Mouse (Mus musculus): ENCODE measurements around the gene Wfdc17.
A peak's percentile ranks its signal among the peaks of the same experiment; 100 is the strongest.

The Wfdc17 gene

DNA sequence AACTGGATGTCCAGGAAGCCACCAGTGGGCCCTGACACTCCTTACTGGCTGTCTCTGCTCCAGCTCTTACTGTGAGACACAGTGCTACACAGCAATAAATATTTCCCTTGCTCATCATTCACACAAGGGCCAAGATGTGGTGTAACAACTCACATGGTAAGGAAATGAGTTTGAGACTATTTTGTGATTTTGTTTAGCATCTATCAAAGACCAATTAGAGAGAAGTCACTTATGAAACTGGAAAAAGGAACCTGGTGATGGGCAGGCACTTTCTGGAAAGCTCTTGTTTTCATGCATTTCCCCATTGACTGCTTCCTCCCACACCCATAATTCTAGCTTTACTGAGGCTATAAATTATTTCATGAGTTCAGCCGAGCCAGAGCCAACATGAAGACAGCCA lies at the start of gene Wfdc17:
Gene Wfdc17, plus strand, starts transcription at position 287 of the 400 bp plus-strand sequence.
- no peak for DNase-seq (ENCODE audit: low spot score)

DNA sequence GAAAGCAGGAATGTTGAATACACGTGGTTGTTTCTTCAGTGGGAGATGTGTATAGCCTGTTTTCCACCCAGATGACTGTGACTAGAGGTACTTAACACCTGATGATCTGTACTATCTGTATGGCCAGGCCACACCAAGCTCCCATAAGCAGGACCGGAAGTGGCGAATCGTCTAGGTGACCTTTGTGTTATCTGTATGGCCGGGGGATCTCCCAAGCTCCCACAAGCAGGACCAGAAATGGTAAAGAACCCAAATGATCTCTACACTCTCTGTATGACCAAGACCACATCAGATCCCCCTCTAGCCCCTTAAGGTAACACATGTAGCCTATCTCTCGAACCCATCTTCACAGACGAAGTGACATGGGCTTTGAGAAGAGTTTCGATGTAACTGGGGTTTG lies 49.2 kb upstream of the Wfdc17 start:
- no peak for DNase-seq (ENCODE audit: low spot score)

DNA sequence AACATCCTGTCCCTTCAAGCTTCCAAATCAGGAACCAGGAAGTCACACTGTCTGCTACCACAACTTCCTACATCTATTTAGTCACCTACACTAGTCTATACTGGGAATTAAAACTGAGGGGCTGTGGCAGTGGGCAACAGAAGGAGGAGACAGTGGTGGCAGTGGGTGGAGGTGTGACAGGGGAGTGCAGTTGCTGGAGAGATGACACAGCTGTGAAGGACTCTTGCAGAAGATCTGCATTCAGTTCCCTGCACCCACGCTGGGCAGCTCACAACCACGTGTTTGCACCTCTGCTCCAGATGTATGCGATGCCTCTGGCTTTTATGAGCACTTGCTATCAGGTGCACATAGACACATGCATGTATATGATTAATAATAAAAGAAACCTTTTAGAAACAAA lies 46.3 kb upstream of the Wfdc17 start:
- DNase-seq (ENCODE audit: low spot score) = no peak

DNA sequence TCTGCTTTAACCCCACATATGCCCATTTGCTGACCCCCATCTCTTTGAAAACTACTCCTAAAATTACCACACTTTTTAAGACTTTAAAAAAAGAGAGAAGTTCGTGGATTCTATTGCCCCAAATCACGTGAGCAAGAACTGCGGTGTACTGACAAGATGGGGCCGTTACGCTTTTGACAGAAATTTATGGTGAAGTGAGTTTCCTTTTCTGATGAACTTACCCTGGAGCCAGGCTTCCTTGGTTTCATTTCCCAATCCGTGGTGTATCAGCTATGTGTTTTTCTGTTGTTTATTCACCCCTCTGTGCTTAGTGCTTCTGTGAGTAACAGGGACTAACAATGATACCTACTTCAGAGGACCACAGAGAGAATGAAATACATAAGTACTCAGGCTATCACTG lies 45.0 kb upstream of the Wfdc17 start:
- no peak for DNase-seq (ENCODE audit: low spot score)

DNA sequence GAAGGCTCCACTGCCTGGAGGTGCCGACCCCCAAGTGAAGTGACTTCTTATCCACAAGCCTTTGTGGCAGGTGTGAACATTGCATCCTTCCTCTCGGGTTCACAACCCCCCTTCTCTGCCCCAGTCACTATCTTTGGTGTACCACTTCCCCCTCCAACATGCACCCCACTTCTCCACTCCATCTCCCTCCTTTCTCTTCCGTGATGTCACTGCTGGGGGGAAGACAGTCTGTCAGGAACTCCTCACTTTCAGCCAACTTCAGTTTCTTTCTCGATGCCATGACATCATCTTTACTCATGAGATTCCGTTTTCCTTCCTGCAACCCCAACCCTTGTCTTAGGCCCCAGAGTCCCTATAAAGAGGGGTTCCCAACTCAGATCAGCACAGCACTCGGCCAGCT lies 41.6 kb upstream of the Wfdc17 start, which contains the start of gene Ccl4:
Gene Ccl4, plus strand, starts transcription at position 381 of the 400 bp plus-strand sequence.
- DNase-seq (ENCODE audit: low spot score) = peak; percentile 65

DNA sequence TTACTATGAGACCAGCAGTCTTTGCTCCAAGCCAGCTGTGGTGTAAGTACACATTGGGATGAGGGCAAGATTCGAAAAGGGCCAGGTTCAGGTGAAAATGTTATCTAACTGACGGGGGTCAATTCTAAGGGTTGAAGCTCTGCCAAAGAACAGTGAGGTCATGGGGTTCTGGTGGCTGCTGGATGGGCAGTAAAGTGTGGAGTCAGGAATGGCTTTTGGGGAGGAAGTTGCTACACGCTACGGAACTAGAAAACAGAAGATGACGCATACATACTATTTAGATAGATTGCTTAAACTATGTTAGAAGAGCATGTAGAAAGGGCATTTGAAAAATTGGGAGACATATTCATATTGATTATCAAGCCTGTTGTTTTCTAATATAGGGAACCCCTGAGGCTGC lies 40.3 kb upstream of the Wfdc17 start:
- no peak for DNase-seq (ENCODE audit: low spot score)

DNA sequence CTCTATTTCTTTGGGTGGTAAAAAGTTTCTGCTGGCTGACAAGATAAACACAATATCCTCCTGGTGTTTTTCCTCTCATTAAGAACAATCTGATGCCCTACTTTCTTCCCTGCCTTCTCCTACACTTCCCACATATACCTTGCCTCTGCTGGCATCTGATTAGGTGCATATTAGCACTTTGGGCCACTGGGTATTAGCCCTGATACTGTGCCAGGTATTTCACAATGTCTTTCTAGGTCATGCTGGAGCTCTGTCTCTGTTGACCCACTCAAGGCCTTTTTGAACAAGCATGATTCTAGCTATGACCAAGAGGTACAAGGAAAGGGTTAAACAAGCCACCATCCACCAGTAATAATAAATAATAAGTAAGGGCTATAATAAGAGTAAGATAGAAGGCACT lies 32.0 kb upstream of the Wfdc17 start:
- DNase-seq (ENCODE audit: low spot score) = no peak

DNA sequence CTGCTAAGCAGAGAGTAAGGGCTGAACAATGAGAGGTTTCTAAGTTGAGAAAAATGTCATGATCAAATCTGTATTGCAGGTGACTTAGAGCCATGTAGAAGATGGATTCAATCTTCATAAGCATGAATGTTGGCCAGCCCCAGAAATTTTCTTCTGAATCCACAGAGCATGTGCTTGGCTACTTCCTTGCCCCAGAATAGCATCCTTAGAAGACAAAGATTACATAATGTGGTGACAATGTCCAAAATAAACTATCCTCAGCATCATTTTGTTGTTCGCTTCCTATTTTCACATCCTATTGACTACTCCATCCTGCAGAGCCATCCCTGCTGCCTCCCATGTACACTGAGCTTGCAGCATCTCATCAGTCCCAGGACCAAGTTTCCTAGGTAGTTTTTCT lies 28.1 kb upstream of the Wfdc17 start:
- DNase-seq (ENCODE audit: low spot score) = no peak

DNA sequence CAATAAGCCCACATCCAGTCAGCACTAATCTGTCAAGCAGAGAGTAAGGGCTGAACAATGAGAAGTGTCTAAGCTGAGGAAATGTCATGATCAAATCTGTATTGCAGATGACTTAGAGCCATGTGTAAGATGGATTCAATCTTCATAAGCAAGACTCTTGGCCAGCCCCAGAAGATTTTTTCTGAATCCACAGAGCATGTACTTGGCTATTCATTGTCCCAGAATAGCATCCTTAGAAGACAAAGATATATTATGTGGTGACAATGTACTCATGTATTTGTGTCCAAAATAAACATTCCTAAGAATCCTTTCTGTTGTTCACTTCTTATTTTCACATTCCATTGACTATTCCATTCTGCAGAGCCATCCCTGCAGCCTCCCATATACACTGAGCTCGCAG lies 13.9 kb upstream of the Wfdc17 start:
- no peak for DNase-seq (ENCODE audit: low spot score)

DNA sequence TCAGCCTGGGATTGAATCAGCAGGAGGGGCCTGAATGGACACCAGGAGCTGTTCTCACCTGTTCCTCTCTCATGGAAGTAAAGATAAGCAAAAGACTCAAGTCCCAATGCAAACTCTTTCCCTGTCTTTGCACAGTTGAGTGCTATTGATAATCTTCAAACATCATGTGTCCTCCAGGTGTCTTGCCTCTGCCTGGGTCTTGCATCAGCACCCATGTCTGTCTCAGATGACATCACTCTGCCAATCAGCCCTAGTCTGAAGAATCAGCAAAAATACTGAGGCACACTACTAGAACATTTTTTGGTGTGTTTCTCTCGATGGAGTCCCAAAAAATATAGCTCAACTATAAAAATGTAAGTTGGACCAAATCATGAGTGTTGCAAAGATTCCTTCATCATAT lies 11.8 kb upstream of the Wfdc17 start:
- no peak for DNase-seq (ENCODE audit: low spot score)

DNA sequence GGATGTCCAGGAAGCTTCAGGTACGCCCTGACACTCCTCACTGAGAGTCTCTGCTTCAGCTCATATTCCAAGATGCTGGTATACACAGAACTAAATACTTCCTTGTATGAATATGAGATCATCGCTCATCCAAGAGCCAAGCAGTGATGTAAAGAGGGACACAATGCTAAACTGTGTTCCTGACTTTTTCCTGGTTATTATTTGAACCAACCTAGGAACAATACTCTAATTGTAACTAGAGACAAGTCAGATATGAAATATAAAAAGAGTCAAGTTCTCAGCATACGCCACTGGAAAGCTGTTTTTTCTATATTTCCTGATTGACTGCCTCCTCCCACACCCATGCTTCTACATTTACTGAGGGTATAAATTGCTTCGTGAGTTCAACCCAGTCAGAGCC lies 4.9 kb downstream of the Wfdc17 start, which contains the start of gene Wfdc18:
Gene Wfdc18, plus strand, starts transcription at position 301 of the 400 bp plus-strand sequence.
- no peak for DNase-seq (ENCODE audit: low spot score)

DNA sequence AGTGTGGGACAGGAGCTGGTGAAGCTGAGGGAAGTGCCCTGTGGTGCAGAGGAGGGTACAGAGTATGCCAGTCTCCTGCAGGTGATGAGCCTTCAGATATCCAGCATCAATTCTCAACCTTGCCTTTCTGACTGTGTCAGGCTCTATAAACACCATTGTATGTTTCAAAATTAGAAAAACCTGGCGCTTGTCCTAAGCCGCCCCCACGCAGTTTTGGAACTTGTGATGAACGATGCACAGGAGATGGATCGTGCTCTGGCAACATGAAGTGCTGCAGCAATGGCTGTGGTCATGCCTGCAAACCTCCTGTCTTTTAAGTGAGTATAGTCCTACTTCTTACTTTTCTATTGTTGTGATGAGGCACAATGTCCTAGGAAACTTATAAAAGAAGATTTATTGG lies 5.9 kb downstream of the Wfdc17 start:
- no peak for DNase-seq (ENCODE audit: low spot score)

DNA sequence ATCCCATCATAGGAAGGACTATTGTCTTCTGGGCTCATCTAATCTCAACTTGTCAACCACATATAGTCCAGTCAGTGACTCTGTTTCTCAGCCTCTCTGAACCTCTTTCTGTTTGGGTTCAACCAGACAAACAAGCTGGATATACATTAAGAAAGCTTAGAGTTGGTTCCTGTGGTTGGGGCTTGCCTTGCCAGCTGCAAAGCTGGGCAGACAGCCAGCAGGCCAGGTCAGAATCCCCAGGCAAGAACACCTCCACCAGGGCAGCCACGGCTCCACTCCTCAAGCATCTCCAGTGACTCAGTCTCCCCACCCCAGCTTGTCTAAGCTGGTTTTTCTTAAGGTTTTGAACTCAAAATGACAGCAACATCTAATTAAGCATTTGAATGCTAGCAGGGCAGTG lies 8.9 kb downstream of the Wfdc17 start:
- no peak for DNase-seq (ENCODE audit: low spot score)

DNA sequence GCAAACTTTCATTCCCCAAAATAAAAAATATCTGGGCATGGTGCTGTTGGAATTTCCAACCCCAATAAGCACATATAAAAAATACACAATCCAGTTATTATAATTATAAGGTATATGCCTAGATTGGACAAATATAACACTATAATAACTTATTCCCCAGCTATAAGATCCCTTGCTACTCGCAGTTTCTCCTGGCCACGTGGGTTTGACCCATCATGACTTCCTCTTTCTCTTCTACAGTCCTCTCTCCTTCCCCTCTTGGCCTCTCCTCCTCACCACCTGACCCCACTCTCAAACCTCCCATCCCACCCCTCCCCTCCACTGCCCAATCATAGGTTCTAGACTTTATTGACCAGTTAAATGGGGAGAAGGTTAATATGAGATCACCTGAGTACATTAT lies 10.1 kb downstream of the Wfdc17 start:
- no peak for DNase-seq (ENCODE audit: low spot score)

DNA sequence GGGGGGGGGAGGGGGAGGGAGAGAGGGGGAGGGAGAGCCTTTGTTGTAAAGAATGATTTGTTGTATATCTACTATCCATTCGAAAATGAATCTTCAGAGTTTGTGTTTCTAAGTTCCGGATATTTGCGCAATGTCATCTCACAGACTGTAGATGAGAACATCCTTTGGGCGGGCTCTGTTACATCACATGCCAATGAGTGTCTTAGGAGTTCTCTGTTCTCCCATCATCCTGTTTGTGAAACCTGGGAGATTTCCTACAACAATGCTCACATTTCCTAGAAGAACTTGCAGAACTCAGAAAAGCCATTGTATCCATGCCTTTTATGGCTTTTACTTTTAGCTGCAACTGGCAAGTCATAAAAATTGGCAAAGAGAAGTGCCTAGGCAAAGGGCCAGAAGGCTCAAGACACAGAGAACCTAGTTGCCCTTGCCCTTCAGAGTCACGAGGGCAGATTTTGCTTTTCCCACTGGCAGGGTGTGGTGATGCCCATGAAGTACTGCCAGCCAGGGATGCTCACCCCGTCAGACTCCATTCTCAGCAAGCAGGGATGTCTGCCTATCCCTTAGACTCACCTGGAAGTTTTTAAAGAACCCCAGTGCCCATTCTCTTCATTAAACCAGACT lies 13.4 kb downstream of the Wfdc17 start:
- DNase-seq (ENCODE audit: low spot score) = no peak

DNA sequence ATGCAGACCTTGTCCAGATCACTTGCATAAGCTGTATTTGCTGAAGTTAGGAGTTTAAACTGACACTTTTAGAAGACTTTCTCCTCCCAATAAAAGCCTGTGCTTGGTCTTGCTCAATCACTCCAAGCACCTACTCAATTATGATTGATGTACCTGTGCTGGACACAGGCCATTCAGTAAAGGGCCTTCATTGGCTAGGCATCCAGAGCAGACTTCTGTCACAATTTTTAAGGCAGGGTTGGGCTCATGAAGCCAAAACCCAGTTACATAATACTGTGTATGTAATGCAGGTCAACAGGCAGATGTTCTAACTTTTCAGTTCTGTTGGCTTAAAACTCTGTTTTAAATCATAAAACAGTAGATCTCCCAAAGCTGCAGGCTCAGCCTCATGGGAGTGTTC lies 17.0 kb downstream of the Wfdc17 start:
- no peak for DNase-seq (ENCODE audit: low spot score)

DNA sequence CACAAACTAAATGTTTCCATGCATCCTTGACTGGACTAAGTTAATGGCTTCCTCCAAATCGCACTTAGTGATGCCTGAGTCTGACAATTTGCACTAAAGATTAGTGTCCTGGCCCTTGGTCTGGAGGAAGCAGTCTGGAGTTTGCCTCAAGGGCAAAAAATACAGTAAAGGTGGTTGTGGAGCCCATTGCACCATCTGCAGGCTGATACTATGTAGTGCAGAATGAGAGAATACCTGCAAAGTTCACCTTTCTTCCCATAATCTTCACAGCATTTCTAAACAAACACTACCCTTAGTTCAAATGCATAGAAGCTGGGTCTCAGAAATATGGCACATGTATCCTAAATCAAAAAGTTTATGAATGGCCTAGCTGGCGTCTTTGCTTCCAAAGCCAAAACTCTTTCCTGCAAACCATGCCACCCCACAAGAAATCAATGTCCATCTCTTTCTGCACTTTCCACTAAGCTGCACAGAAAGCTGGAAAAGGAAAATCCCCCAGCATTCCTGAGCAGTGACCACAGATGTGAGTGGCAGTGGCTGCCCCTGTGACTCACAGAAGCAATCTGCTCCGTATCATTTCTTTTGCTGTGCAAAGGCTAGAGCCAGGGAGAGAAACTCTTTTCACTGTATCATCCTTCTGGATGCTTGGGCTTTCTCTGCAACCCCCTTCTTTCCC lies 25.1 kb downstream of the Wfdc17 start:
- DNase-seq (ENCODE audit: low spot score) = no peak

DNA sequence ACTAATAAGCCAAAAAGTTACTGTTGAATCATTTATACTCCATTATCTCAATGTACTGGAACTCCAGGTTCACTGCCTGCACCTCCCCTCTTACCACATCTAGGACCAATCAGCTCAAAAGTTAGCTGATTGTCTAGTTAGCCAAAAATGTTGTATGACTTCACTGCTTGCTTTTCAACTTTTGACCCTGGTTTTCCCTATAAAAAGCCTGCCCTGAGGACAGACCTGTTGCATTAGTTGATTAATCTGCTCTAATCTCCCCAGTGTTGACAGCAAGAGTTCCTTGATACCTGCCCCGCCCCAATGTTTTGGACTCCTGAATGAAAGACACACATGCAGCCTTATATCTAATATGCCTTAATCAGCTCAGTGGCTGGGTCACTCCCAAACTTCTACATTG lies 27.3 kb downstream of the Wfdc17 start:
- no peak for DNase-seq (ENCODE audit: low spot score)

DNA sequence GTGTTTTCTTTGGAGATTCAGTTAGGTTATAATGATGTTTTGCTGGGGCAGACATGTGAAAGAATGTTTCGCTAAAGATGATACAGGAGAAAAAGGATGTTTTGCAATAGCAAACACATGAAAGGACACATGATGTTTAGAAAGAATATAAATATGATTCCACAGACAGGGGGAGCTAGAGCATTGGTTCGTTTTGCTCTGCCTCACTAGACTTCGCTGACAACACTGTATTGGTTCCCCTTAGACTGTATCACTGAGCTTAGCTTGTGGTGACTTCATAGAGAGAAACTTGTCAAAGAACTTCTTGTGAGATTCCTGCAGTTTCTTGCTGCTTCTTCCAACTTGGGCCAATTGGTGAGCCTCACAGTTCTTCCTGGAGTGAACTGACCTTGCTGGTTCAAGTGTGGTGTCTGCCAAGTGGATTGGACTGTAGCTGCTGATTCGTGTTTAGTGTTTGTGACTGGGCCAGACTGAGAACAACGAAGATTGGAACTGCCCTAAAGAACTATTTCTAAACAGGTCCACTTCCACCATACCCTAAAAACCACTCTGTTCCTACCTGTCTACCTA lies 29.4 kb downstream of the Wfdc17 start:
- DNase-seq (ENCODE audit: low spot score) = no peak

DNA sequence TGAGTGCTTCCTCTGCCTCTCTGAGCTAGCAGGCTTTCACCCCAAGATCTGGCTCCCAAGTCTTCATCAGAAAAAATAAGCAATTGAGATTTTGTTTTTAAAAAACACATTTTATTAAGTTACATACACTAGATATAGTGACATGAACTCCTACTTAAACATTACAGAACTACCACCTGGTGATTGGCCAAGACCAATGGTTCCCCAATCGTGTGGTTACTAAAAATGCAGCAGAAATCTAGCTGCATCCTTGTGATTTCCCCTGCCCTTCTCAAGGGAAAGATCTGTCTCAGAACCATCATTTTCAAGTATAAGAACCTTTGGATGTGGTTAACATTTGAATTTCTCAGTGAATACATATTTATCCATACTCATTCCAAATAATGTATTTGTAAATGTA lies 30.4 kb downstream of the Wfdc17 start:
- DNase-seq (ENCODE audit: low spot score) = no peak

DNA sequence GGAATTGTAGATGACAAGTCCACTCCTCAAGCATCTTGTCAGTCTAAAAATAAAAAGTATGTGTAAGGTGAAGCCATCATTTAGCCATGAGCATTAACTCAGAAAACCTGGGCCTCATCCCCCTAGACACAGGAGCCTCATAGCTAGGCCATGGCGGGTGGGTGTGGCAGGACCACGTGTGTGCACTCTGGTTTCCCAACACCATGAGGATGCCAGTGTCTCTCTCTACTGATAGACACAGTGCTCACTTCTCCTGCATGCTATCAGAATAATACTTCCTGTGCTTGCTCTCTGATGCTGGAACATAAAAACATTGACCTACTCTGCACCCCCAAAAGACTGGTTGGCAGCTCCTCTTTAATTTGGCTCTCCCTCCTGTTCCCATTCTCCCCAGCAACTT lies 32.1 kb downstream of the Wfdc17 start:
- DNase-seq (ENCODE audit: low spot score) = no peak

DNA sequence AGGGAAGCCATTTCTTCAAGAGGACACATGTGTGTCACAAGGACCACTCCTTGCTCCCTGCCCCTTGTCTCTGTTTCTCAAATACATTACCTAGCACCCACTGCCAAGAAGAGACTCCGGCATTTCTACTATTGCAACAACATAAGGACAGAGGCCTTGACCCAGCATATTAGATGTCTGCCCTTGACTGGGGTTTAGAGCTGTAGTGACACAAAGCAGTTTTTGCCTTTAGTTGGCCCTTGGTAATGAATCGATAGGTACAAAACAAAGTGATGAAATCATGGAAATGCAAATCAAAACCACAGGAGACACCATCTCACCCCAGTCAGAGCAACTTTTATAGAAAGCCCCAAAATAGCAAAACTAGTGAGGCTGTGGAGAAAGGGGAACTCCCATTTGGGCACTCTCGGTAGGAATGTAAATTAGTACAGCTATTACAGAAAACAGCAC lies 33.3 kb downstream of the Wfdc17 start:
- DNase-seq (ENCODE audit: low spot score) = no peak

DNA sequence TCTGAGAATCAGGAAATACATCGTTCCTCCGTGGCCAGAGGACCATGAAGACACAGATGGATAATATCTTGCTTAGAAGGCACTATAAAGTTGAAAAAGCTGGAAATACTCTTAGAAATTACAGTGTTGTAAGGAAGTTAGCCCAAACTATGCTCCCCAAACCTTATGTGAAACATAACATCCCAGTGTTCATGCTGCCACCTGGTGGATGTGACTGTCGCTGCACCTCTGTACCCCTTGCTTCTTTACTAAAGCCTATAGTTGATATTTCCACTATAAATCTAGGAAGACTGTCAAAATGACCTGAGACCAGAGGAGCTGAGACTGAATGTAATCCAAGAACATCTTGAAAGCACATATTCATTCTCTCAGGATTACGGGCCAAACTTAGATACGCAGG lies 35.5 kb downstream of the Wfdc17 start:
- peak; percentile 53 for DNase-seq (ENCODE audit: low spot score)
